Mouse (Mus musculus): ENCODE results near the gene Raver1. TPM values are rescaled to one million over a fixed set of nuclear protein-coding genes. Genes with fewer than 3 reads are reported as not detected.

The Raver1 gene
- polyA plus RNA-seq, 1 experiment from 2014 or later: 47.3 TPM

- H3K9ac ChIP-seq: 0 out of 2 replicates have a peak overlapping the region, but pooled peaks have one; percentile 17
Observed at GRCm38 (mm10) chr9:21126259-21126627, 34.4 kb upstream of the Raver1 start.

GRCm38 (mm10) chr9:21125502-21126258 is 33.9 kb upstream of the Raver1 start:
- ATAC-seq (ENCODE audit: extremely low read depth, insufficient number of reproducible peaks, low FRiP score, low TSS enrichment): no peak
- Histone ChIP-seq H3K27ac (replicated peaks) (peak overlapping the region; percentile 87), H3K36me3 (peaks cover 63% of the 10 kb centered on the region), H3K4me1 (peaks cover 30% of the 10 kb centered on the region), H3K9me3 (no peaks in the 10 kb centered on the region), H3K4me3 (no peak overlapping the region), H3K9ac (peak overlapping the region; percentile 29; the same call in 1 of the 2 replicates), H3K27me3 (replicated peaks) (no peaks in the 10 kb centered on the region), H3K4me2 (peak overlapping the region; percentile 16)
- 71% methylated on average over 9 of the region's 9 CpGs for WGBS

More at GRCm38 (mm10) chr9:21126259-21126627, 34.4 kb upstream of the Raver1 start:
- peak overlapping the region; percentile 87 for H3K27ac ChIP-seq (replicated peaks)
- 0 out of 2 replicates have a peak, but pooled peaks have one; percentile 43 for ATAC-seq (ENCODE audit: extremely low read depth, insufficient number of reproducible peaks, low FRiP score, low TSS enrichment)
- peaks cover 31% of the 10 kb centered on the region for H3K4me1 ChIP-seq
- H3K36me3 ChIP-seq: peaks cover 58% of the 10 kb centered on the region
- peak overlapping the region; percentile 16; the same call in 1 of the 2 replicates for H3K4me2 ChIP-seq
- no peaks in the 10 kb centered on the region for H3K9me3 ChIP-seq
- no peaks in the 10 kb centered on the region for H3K27me3 ChIP-seq (replicated peaks)
- WGBS: 15% methylated on average over 2 of the region's 2 CpGs
- no peak overlapping the region for H3K4me3 ChIP-seq

- Histone ChIP-seq H3K4me2 (no peak overlapping the region), H3K27ac (replicated peaks) (no peak overlapping the region), H3K9me3 (no peaks in the 10 kb centered on the region), H3K4me3 (no peak overlapping the region), H3K36me3 (peaks cover 72% of the 10 kb centered on the region), H3K9ac (no peak overlapping the region), H3K4me1 (peaks cover 23% of the 10 kb centered on the region), H3K27me3 (replicated peaks) (no peaks in the 10 kb centered on the region)
- WGBS: 75% methylated on average over 5 of the region's 5 CpGs
- no peak for ATAC-seq (ENCODE audit: extremely low read depth, insufficient number of reproducible peaks, low FRiP score, low TSS enrichment)
Observed at GRCm38 (mm10) chr9:21124837-21125236, 33.0 kb upstream of the Raver1 start.

GRCm38 (mm10) chr9:21121483-21121882 is 29.7 kb upstream of the Raver1 start:
- H3K36me3 ChIP-seq: peaks cover 67% of the 10 kb centered on the region
- no peak overlapping the region for H3K4me2 ChIP-seq

GRCm38 (mm10) chr9:21117073-21117472 is 25.3 kb upstream of the Raver1 start:
- H3K9me3 ChIP-seq: no peaks in the 10 kb centered on the region
- no peaks in the 10 kb centered on the region for H3K27me3 ChIP-seq (replicated peaks)
- no peak overlapping the region for H3K4me3 ChIP-seq
- WGBS: 74% methylated on average over 6 of the region's 6 CpGs
- H3K27ac ChIP-seq (replicated peaks): no peak overlapping the region
- ATAC-seq (ENCODE audit: extremely low read depth, insufficient number of reproducible peaks, low FRiP score, low TSS enrichment): no peak
- H3K4me2 ChIP-seq: no peak overlapping the region
- H3K4me1 ChIP-seq: no peaks in the 10 kb centered on the region
- no peak overlapping the region for H3K9ac ChIP-seq
- peaks cover 50% of the 10 kb centered on the region for H3K36me3 ChIP-seq

More at GRCm38 (mm10) chr9:21121483-21121882, 29.7 kb upstream of the Raver1 start:
- Histone ChIP-seq H3K9ac (no peak overlapping the region), H3K4me3 (no peak overlapping the region), H3K4me1 (peaks cover 16% of the 10 kb centered on the region), H3K27me3 (replicated peaks) (no peaks in the 10 kb centered on the region), H3K27ac (replicated peaks) (no peak overlapping the region), H3K9me3 (no peaks in the 10 kb centered on the region)
- no peak for ATAC-seq (ENCODE audit: extremely low read depth, insufficient number of reproducible peaks, low FRiP score, low TSS enrichment)
- 85% methylated on average over 16 of the region's 16 CpGs for WGBS

GRCm38 (mm10) chr9:21115105-21115504 is 23.3 kb upstream of the Raver1 start:
- Histone ChIP-seq H3K36me3 (peaks cover 30% of the 10 kb centered on the region), H3K27ac (replicated peaks) (no peak overlapping the region), H3K4me3 (no peak overlapping the region), H3K4me1 (no peaks in the 10 kb centered on the region), H3K9ac (no peak overlapping the region), H3K4me2 (no peak overlapping the region), H3K27me3 (replicated peaks) (no peaks in the 10 kb centered on the region), H3K9me3 (no peaks in the 10 kb centered on the region)
- no peak for ATAC-seq (ENCODE audit: extremely low read depth, insufficient number of reproducible peaks, low FRiP score, low TSS enrichment)
- 86% methylated on average over 8 of the region's 8 CpGs for WGBS

- 85% methylated on average over 7 of the region's 7 CpGs for WGBS
- no peak overlapping the region for H3K9ac ChIP-seq
- no peaks in the 10 kb centered on the region for H3K9me3 ChIP-seq
- H3K27ac ChIP-seq (replicated peaks): no peak overlapping the region
- no peak overlapping the region for H3K4me2 ChIP-seq
- H3K36me3 ChIP-seq: peaks cover 27% of the 10 kb centered on the region
- H3K27me3 ChIP-seq (replicated peaks): no peaks in the 10 kb centered on the region
- ATAC-seq (ENCODE audit: extremely low read depth, insufficient number of reproducible peaks, low FRiP score, low TSS enrichment): no peak
- H3K4me1 ChIP-seq: no peaks in the 10 kb centered on the region
- no peak overlapping the region for H3K4me3 ChIP-seq
Observed at GRCm38 (mm10) chr9:21114190-21114589, 22.4 kb upstream of the Raver1 start.

GRCm38 (mm10) chr9:21113751-21114150 is 21.9 kb upstream of the Raver1 start:
- 82% methylated on average over 6 of the region's 6 CpGs for WGBS

GRCm38 (mm10) chr9:21107607-21108237 is 15.9 kb upstream of the Raver1 start:
- Histone ChIP-seq H3K4me2 (no peak overlapping the region), H3K9me3 (no peaks in the 10 kb centered on the region), H3K27ac (replicated peaks) (no peak overlapping the region), H3K4me3 (no peak overlapping the region), H3K4me1 (no peaks in the 10 kb centered on the region), H3K27me3 (replicated peaks) (no peaks in the 10 kb centered on the region), H3K9ac (no peak overlapping the region), H3K36me3 (peaks cover 38% of the 10 kb centered on the region)
- 38% methylated on average over 23 of the region's 23 CpGs for WGBS
- no peak for ATAC-seq (ENCODE audit: extremely low read depth, insufficient number of reproducible peaks, low FRiP score, low TSS enrichment)

More at GRCm38 (mm10) chr9:21113751-21114150, 21.9 kb upstream of the Raver1 start:
- H3K4me2 ChIP-seq: no peak overlapping the region
- no peak overlapping the region for H3K9ac ChIP-seq
- no peaks in the 10 kb centered on the region for H3K27me3 ChIP-seq (replicated peaks)
- H3K4me3 ChIP-seq: no peak overlapping the region
- H3K36me3 ChIP-seq: peaks cover 31% of the 10 kb centered on the region
- H3K4me1 ChIP-seq: no peaks in the 10 kb centered on the region
- no peak for ATAC-seq (ENCODE audit: extremely low read depth, insufficient number of reproducible peaks, low FRiP score, low TSS enrichment)
- no peaks in the 10 kb centered on the region for H3K9me3 ChIP-seq
- no peak overlapping the region for H3K27ac ChIP-seq (replicated peaks)

- H3K27ac ChIP-seq (replicated peaks): no peak overlapping the region
- ATAC-seq (ENCODE audit: extremely low read depth, insufficient number of reproducible peaks, low FRiP score, low TSS enrichment): no peak
- no peak overlapping the region for H3K4me2 ChIP-seq
- H3K36me3 ChIP-seq: peaks cover 38% of the 10 kb centered on the region
- no peaks in the 10 kb centered on the region for H3K9me3 ChIP-seq
- H3K27me3 ChIP-seq (replicated peaks): no peaks in the 10 kb centered on the region
- no peak overlapping the region for H3K4me3 ChIP-seq
- 65% methylated on average over 5 of the region's 5 CpGs for WGBS
- no peaks in the 10 kb centered on the region for H3K4me1 ChIP-seq
- H3K9ac ChIP-seq: 0 out of 2 replicates have a peak overlapping the region, but pooled peaks have one; percentile 24
Observed at GRCm38 (mm10) chr9:21105760-21106564, 14.2 kb upstream of the Raver1 start.

- H3K9me3 ChIP-seq: no peaks in the 10 kb centered on the region
- no peak overlapping the region for H3K4me3 ChIP-seq
- H3K36me3 ChIP-seq: peaks cover 38% of the 10 kb centered on the region
- H3K27ac ChIP-seq (replicated peaks): no peak overlapping the region
- ATAC-seq (ENCODE audit: extremely low read depth, insufficient number of reproducible peaks, low FRiP score, low TSS enrichment): no peak
- peaks cover 6% of the 10 kb centered on the region for H3K4me1 ChIP-seq
- WGBS: 80% methylated on average over 6 of the region's 6 CpGs
- H3K4me2 ChIP-seq: no peak overlapping the region
- no peak overlapping the region for H3K9ac ChIP-seq
- H3K27me3 ChIP-seq (replicated peaks): no peaks in the 10 kb centered on the region
Observed at GRCm38 (mm10) chr9:21104814-21105213, 13.0 kb upstream of the Raver1 start.

Data from heart, embryonic 13.5 days (tissue).